Mouse (Mus musculus): ENCODE results near the gene Idh1.

Gene Idh1

GRCm38 (mm10) chr1:65118150-65118913 is 68.0 kb downstream of the Idh1 start:
- in situ Hi-C loops (cut with MseI, MboI), result loop anchor here in 1 of 2 experiments (5.0 kb wide), 1 partner anchor 59 kb away; no protein-coding TSS in a partner anchor

- in situ Hi-C loops (cut with MseI, MboI), result loop anchor here in 1 of 2 experiments (5.0 kb wide), 1 partner anchor 64 kb away; no protein-coding TSS in a partner anchor
Observed at GRCm38 (mm10) chr1:65113536-65114172, 72.6 kb downstream of the Idh1 start.

GRCm38 (mm10) chr1:65112807-65113196 is 73.5 kb downstream of the Idh1 start:
- in situ Hi-C loops (cut with MseI, MboI), result loop anchor here in 1 of 2 experiments (5.0 kb wide), 1 partner anchor 64 kb away; no protein-coding TSS in a partner anchor

- in situ Hi-C loops (cut with MseI, MboI), result loop anchor here in 1 of 2 experiments (5.0 kb wide), 1 partner anchor 65 kb away; no protein-coding TSS in a partner anchor
Observed at GRCm38 (mm10) chr1:65112031-65112806, 74.1 kb downstream of the Idh1 start.

GRCm38 (mm10) chr1:65109756-65110435 is 76.4 kb downstream of the Idh1 start:
- in situ Hi-C loops (cut with MseI, MboI), result loop anchor here in 1 of 2 experiments (5.0 kb wide), 1 partner anchor 67 kb away; no protein-coding TSS in a partner anchor

GRCm38 (mm10) chr1:65109196-65109595 is 77.1 kb downstream of the Idh1 start:
- in situ Hi-C loops (cut with MseI, MboI), result no loop called here

Data from mouse trophoblast stem cell (cell line).